In the genomic region with DNA sequence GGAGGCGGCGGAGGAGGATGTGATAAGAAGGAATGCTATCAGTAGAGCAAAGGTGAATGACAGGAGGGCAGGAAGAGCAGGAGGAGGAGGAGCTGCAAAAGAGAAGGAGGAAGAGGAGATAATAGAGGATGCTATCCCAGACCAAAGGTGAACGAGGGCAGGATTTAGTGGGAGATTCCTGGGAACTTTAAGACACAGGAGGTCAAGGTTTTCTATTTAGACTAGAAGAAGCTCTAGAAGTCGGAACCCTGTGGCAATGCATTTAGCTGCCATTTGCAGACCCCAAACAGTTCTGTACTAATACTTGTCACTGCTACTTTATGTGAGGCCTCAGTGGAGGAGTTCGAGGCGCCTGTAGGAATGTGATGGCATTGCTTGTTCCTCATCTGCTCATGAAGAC, we compare ENCODE assay signal across 7 mouse cellular contexts. TPM values are rescaled to one million over a fixed set of nuclear protein-coding genes. Genes with fewer than 3 reads are reported as not detected.
A peak's percentile ranks its signal among the peaks of the same experiment; 100 is the strongest.
DNase-seq lines count a peak whose midpoint lies in the region; ATAC-seq and TF ChIP-seq lines count a peak whose summit lies in the region.

A gene (plus strand): TSS at position 301 of the 400 bp plus-strand sequence.

- no peak for TF ChIP-seq CTCF in midbrain, postnatal 0 days (IDR thresholded peaks at IDR 0.05)

- no peak within 1 kb of the TSS for H3K4me3 ChIP-seq in midbrain, embryonic 10.5 days
- no peak within 1 kb of the TSS for H3K4me3 ChIP-seq in midbrain, postnatal 0 days (ENCODE audit: low read depth, low read length)
- H3K4me3 ChIP-seq in erythroblast, embryonic 14.5 days (replicated peaks), result peak within 1 kb of the TSS; percentile 28
- H3K4me3 ChIP-seq in hindbrain, embryonic 16.5 days (ENCODE audit: low read length), result no peak within 1 kb of the TSS

- DNase-seq in midbrain, embryonic 10.5 days (ENCODE audit: low spot score), result no peak
- no peak for DNase-seq in midbrain, postnatal 0 days (ENCODE audit: low spot score)
- DNase-seq in urinary bladder, adult 18-20 months (ENCODE audit: low spot score in 2 of 2), result no peak
- DNase-seq in thymus, postnatal 36 days, result no peak

- no peak within 1 kb of the TSS for H3K4me2 ChIP-seq in midbrain, postnatal 0 days (ENCODE audit: low read depth, low read length, poor library complexity, severe bottlenecking)
- no peak within 1 kb of the TSS for H3K4me2 ChIP-seq in hindbrain, embryonic 16.5 days (ENCODE audit: low read length)

- H3K9ac ChIP-seq in midbrain, postnatal 0 days (replicated peaks; ENCODE audit: low read length, poor library complexity, severe bottlenecking), result no peak within 1 kb of the TSS
- no peak within 1 kb of the TSS for H3K9ac ChIP-seq in hindbrain, embryonic 16.5 days (ENCODE audit: low read depth, low read length)

- H3K9me3 ChIP-seq in midbrain, embryonic 10.5 days (replicated peaks), result no peaks in the 10 kb centered on the region
- H3K9me3 ChIP-seq in midbrain, postnatal 0 days (ENCODE audit: low read length), result no peaks in the 10 kb centered on the region
- no peaks in the 10 kb centered on the region for H3K9me3 ChIP-seq in erythroblast, embryonic 14.5 days (ENCODE audit: control insufficient read depth, low read length)
- no peaks in the 10 kb centered on the region for H3K9me3 ChIP-seq in hindbrain, embryonic 16.5 days (ENCODE audit: control insufficient read depth, low read length)

- no peak for ATAC-seq in midbrain, postnatal 0 days (ENCODE audit: low FRiP score)
- ATAC-seq in hindbrain, embryonic 16.5 days, result no peak
- no peak for ATAC-seq in megakaryocyte, adult 5-6 weeks (ENCODE audit: poor library complexity, severe bottlenecking)

- no peaks in the 10 kb centered on the region; the same call in 1 of the 2 replicates for H3K4me1 ChIP-seq in midbrain, embryonic 10.5 days
- no peaks in the 10 kb centered on the region for H3K4me1 ChIP-seq in midbrain, postnatal 0 days (ENCODE audit: insufficient read depth, low read length)
- peaks cover 52% of the 10 kb centered on the region for H3K4me1 ChIP-seq in erythroblast, embryonic 14.5 days (ENCODE audit: control insufficient read depth)
- no peaks in the 10 kb centered on the region for H3K4me1 ChIP-seq in hindbrain, embryonic 16.5 days (ENCODE audit: control insufficient read depth, insufficient read depth, low read depth, low read length)

- no peak within 1 kb of the TSS for H3K27ac ChIP-seq in midbrain, embryonic 10.5 days (replicated peaks)
- H3K27ac ChIP-seq in midbrain, postnatal 0 days (ENCODE audit: low read depth, low read length), result no peak within 1 kb of the TSS
- H3K27ac ChIP-seq in hindbrain, embryonic 16.5 days (ENCODE audit: low read depth, low read length), result no peak within 1 kb of the TSS

- no peaks in the 10 kb centered on the region for H3K36me3 ChIP-seq in midbrain, embryonic 10.5 days
- no peaks in the 10 kb centered on the region for H3K36me3 ChIP-seq in midbrain, postnatal 0 days (ENCODE audit: insufficient read depth, low read length)
- H3K36me3 ChIP-seq in erythroblast, embryonic 14.5 days (ENCODE audit: control insufficient read depth), result no peaks in the 10 kb centered on the region
- H3K36me3 ChIP-seq in hindbrain, embryonic 16.5 days (ENCODE audit: control insufficient read depth, insufficient read depth, low read length), result no peaks in the 10 kb centered on the region

- H3K27me3 ChIP-seq in midbrain, embryonic 10.5 days (ENCODE audit: low read depth, poor library complexity, severe bottlenecking), result no peaks in the 10 kb centered on the region
- no peaks in the 10 kb centered on the region for H3K27me3 ChIP-seq in midbrain, postnatal 0 days (ENCODE audit: insufficient read depth, low read length)
- H3K27me3 ChIP-seq in erythroblast, embryonic 14.5 days (ENCODE audit: control insufficient read depth), result no peaks in the 10 kb centered on the region; the same call in 1 of the 2 replicates
- no peaks in the 10 kb centered on the region for H3K27me3 ChIP-seq in hindbrain, embryonic 16.5 days (replicated peaks; ENCODE audit: control insufficient read depth, insufficient read depth, low read length)

- WGBS in midbrain, embryonic 10.5 days, result 78% methylated on average over 6 of the region's 6 CpGs
- WGBS in midbrain, postnatal 0 days, result 86% methylated on average over 6 of the region's 6 CpGs
- WGBS in hindbrain, embryonic 16.5 days, result 80% methylated on average over 6 of the region's 6 CpGs

RNA-seq across cellular contexts. Expression of the gene that starts here (rescaled TPM):
- polyA plus RNA-seq in midbrain, embryonic 10.5 days (2016; fragmentation: Nextera tagmentation; extraction: Ambion mirVana), result 45.5 and 58.1 TPM in 2 replicates
- 9.2 and 13.6 TPM in 2 replicates for total RNA-seq in midbrain, postnatal 0 days (2014; rRNA removed)
- 10.3 and 12.0 TPM in 2 replicates for polyA plus RNA-seq in midbrain, postnatal 0 days (2015; fragmentation: Nextera tagmentation; extraction: Ambion mirVana)
- 0.72 and 3.6 TPM in 2 replicates for polyA plus RNA-seq in erythroblast, embryonic 14.5 days (2012)
- 15.2 and 17.2 TPM in 2 replicates for polyA plus RNA-seq in hindbrain, embryonic 16.5 days (2015; fragmentation: Nextera tagmentation; extraction: Ambion mirVana)
- 650 and 716 TPM in 2 replicates for total RNA-seq in megakaryocyte, adult 5-6 weeks (2015)
- total RNA-seq in megakaryocyte, adult 5-6 weeks (2017), result 802 and 871 TPM in 2 replicates

Comparison
In these comparisons a context has a peak if more than half of its experiments do, and no peak if none do; other contexts are left out.
1. RNA of the gene that starts here (total RNA-seq): 650 to 871 TPM in megakaryocyte, adult 5-6 weeks; 9.2 to 13.6 TPM in midbrain, postnatal 0 days; every median in the first group is over 10 times any median in the second.